Mouse (Mus musculus) liver, embryonic 13.5 days (tissue): ENCODE measurements at regions not wholly inside any gene's neighbourhood (a gene's known extent, or its start where the extent isn't known, plus 50 kb on each side); places are given as distances from the start of the nearest gene placed in this dataset.

Source experiments
- ATAC-seq: fragments of 200-750 bp; cut with Nextera tagmentation; 2 replicates; pipeline ENCODE4 v1.8.0; 2017; ENCODE audit warnings: low read depth, mild to moderate bottlenecking, moderate number of reproducible peaks, moderate library complexity
- DNase-seq: peaks from one replicate; pipeline ENCODE4 v3.0.0; 2022
- H3K27ac ChIP-seq: fragments of 300-500 bp; sonication (generic); 2 replicates; pipeline ENCODE4 v1.5.1; 2015; ENCODE audit warnings: moderate library complexity, mild to moderate bottlenecking, inconsistent platforms
- H3K27me3 ChIP-seq: fragments of 300-500 bp; sonication (generic); 2 replicates; pipeline ENCODE4 v1.6.1; 2015; ENCODE audit warnings: mild to moderate bottlenecking, inconsistent platforms
- H3K36me3 ChIP-seq: fragments of 300-500 bp; sonication (generic); 2 replicates; pipeline ENCODE4 v1.6.1; 2015; ENCODE audit warnings: mild to moderate bottlenecking, inconsistent platforms
- H3K4me1 ChIP-seq: fragments of 300-500 bp; sonication (generic); replicated peaks from 2 replicates; pipeline ENCODE4 v1.6.1; 2015; ENCODE audit warnings: inconsistent platforms
- H3K4me2 ChIP-seq: fragments of 300-500 bp; sonication (generic); 2 replicates; pipeline ENCODE4 v1.6.1; 2015; ENCODE audit warnings: inconsistent platforms, mild to moderate bottlenecking, moderate library complexity
- H3K4me3 ChIP-seq: fragments of 300-500 bp; sonication (generic); replicated peaks from 2 replicates; pipeline ENCODE4 v1.5.1; 2015; ENCODE audit warnings: mild to moderate bottlenecking, inconsistent platforms
- H3K9ac ChIP-seq: fragments of 300-500 bp; sonication (generic); 2 replicates; pipeline ENCODE4 v1.6.1; 2015; ENCODE audit warnings: mild to moderate bottlenecking, inconsistent platforms
- H3K9me3 ChIP-seq: fragments of 300-500 bp; sonication (generic); replicated peaks from 2 replicates; pipeline ENCODE4 v1.6.1; 2016; ENCODE audit warnings: inconsistent platforms
- WGBS: fragments of 180-500 bp; shearing (Covaris S2); methylation state at CpG from one replicate; pipeline ENCODE4 v1.1.7; 2015; ENCODE audit not compliant: insufficient replicate concordance; 5-methylcytosine and 5-hydroxymethylcytosine counted together

- 57% methylated on average over 5 of the region's 5 CpGs for WGBS
- Histone ChIP-seq H3K4me3 (no peak overlapping the region), H3K27ac (no peak overlapping the region), H3K4me1 (no peaks in the 10 kb centered on the region), H3K9ac (no peak overlapping the region), H3K36me3 (no peaks in the 10 kb centered on the region), H3K27me3 (no peaks in the 10 kb centered on the region), H3K4me2 (no peak overlapping the region), H3K9me3 (no peaks in the 10 kb centered on the region)
- ATAC-seq (no peak), DNase-seq (no peak)
Measured at GRCm38 (mm10) chr15:11774717-11775116, 132.4 kb downstream of the Npr3 start.

- no peak for DNase-seq
- ATAC-seq = no peak
- Histone ChIP-seq H3K36me3 (no peaks in the 10 kb centered on the region), H3K9me3 (no peaks in the 10 kb centered on the region), H3K27ac (no peak overlapping the region), H3K4me3 (no peak overlapping the region), H3K27me3 (no peaks in the 10 kb centered on the region), H3K4me1 (no peaks in the 10 kb centered on the region), H3K9ac (no peak overlapping the region), H3K4me2 (no peak overlapping the region)
- WGBS = 61% methylated on average over 1 of the region's 1 CpGs
Measured at GRCm38 (mm10) chr15:11770596-11770995, 136.5 kb downstream of the Npr3 start.

- DNase-seq = no peak
- Histone ChIP-seq H3K4me2 (no peak overlapping the region), H3K4me1 (no peaks in the 10 kb centered on the region), H3K27me3 (no peaks in the 10 kb centered on the region), H3K36me3 (no peaks in the 10 kb centered on the region), H3K4me3 (no peak overlapping the region), H3K9ac (no peak overlapping the region), H3K9me3 (no peaks in the 10 kb centered on the region), H3K27ac (no peak overlapping the region)
- WGBS = 68% methylated on average over 1 of the region's 1 CpGs
- no peak for ATAC-seq
Measured at GRCm38 (mm10) chr15:11757963-11758362, 149.1 kb downstream of the Npr3 start.

DNA sequence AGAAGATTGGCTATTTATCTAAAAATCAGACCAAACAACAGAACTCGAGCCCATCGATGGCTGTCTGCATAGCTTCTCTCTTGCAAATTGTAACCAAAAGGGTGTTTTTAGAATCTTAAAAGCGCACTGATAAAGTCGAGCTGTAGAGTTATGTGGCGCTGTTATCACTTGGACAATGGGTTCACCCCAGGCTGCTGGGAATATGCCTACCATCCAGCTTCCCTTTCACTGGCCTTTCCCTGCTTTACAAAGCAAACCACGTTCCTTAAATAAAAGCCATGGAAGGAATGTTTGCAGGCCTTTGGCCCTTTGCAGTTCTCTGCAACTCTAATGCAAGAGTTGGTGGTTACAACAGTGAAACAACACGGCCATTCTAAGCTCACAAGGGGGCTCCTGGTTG, 150.3 kb downstream of the Npr3 start:
- ATAC-seq (no peak), DNase-seq (no peak)
- 54% methylated on average over 7 of the region's 7 CpGs for WGBS
- Histone ChIP-seq H3K4me2 (no peak overlapping the region), H3K4me1 (no peaks in the 10 kb centered on the region), H3K9me3 (no peaks in the 10 kb centered on the region), H3K27ac (no peak overlapping the region), H3K36me3 (no peaks in the 10 kb centered on the region), H3K27me3 (no peaks in the 10 kb centered on the region), H3K9ac (no peak overlapping the region), H3K4me3 (no peak overlapping the region)

DNA sequence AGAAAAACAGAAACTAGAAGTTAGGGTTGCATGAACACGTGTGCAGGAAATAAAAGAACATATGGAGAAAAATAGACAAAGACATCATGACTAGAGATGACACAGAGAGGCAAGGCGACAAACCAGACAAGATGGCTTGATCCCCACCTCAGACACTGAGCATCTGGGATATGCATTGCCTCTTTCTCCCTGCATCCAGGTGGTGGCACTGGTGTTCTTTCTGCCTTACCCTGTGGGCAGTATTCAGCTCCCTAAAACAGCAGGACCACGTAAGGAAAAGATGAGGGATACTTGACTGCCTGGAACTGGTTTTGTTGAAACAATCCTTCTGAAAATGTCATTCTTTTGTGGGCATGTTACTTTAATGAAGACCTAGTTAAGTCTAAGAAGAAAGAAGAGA, 153.9 kb downstream of the Npr3 start:
- ATAC-seq (no peak), DNase-seq (no peak)
- no peaks in the 10 kb centered on the region for H3K4me1 ChIP-seq
- H3K27me3 ChIP-seq = no peaks in the 10 kb centered on the region
- 21% methylated on average over 3 of the region's 3 CpGs for WGBS
- H3K27ac ChIP-seq = no peak overlapping the region
- H3K4me3 ChIP-seq = no peak overlapping the region
- no peaks in the 10 kb centered on the region for H3K9me3 ChIP-seq
- no peaks in the 10 kb centered on the region for H3K36me3 ChIP-seq
- H3K9ac ChIP-seq = no peak overlapping the region
- H3K4me2 ChIP-seq = no peak overlapping the region

- Histone ChIP-seq H3K36me3 (no peaks in the 10 kb centered on the region), H3K4me2 (no peak overlapping the region), H3K9ac (no peak overlapping the region), H3K9me3 (no peaks in the 10 kb centered on the region), H3K4me3 (no peak overlapping the region), H3K27me3 (no peaks in the 10 kb centered on the region), H3K27ac (no peak overlapping the region), H3K4me1 (no peaks in the 10 kb centered on the region)
- ATAC-seq (no peak), DNase-seq (no peak)
- WGBS = 65% methylated on average over 5 of the region's 5 CpGs
Measured at GRCm38 (mm10) chr15:11750893-11751292, 156.2 kb downstream of the Npr3 start.

DNA sequence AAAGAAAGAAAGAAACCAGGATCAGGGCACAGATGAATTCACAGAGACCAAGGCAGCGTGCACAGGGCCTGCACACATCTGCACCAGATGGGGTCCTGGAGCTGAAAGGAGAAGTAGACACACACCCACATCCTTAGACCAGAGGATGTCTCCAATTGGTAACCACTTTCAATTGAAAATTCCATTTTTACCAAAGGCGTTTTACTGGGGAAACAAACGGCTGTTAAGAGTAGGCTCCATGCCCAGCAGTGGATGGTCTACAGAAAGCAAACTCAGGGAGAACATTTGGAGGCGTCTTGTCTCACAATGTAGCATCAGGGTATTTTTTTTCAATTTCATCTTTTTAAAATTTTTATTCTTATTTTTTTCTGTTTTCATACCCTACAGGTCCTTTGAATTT, 157.6 kb downstream of the Npr3 start:
- no peaks in the 10 kb centered on the region for H3K36me3 ChIP-seq
- no peaks in the 10 kb centered on the region for H3K4me1 ChIP-seq
- no peaks in the 10 kb centered on the region for H3K9me3 ChIP-seq
- 66% methylated on average over 4 of the region's 4 CpGs for WGBS
- DNase-seq (no peak), ATAC-seq (no peak)
- no peak overlapping the region for H3K4me2 ChIP-seq
- H3K4me3 ChIP-seq = no peak overlapping the region
- no peak overlapping the region for H3K27ac ChIP-seq
- no peak overlapping the region for H3K9ac ChIP-seq
- H3K27me3 ChIP-seq = no peaks in the 10 kb centered on the region

DNA sequence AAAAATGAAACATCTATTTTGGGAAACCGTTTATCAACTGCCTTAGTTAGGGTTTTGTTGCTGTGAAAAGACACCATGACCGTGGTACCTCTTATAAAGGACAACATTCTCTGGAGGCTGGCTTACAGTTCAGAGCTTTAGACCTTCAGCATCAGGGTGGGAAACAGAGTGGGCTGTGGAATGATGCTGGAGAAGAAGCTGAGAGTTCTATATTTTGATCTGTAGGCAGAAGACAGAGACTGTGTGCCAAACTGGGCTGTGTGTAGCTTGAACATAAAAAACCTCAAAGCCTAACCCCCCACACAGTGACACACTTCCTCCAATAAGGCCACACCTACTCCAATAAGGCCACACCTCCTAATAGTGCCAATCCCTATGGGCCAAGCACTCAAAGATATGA, 158.8 kb downstream of the Npr3 start:
- 57% methylated on average over 2 of the region's 2 CpGs for WGBS
- no peak for ATAC-seq
- no peaks in the 10 kb centered on the region for H3K9me3 ChIP-seq
- H3K27me3 ChIP-seq = no peaks in the 10 kb centered on the region
- H3K4me2 ChIP-seq = no peak overlapping the region
- no peak overlapping the region for H3K9ac ChIP-seq
- no peak overlapping the region for H3K4me3 ChIP-seq
- no peaks in the 10 kb centered on the region for H3K36me3 ChIP-seq
- no peaks in the 10 kb centered on the region for H3K4me1 ChIP-seq
- no peak overlapping the region for H3K27ac ChIP-seq
- DNase-seq = no peak

DNA sequence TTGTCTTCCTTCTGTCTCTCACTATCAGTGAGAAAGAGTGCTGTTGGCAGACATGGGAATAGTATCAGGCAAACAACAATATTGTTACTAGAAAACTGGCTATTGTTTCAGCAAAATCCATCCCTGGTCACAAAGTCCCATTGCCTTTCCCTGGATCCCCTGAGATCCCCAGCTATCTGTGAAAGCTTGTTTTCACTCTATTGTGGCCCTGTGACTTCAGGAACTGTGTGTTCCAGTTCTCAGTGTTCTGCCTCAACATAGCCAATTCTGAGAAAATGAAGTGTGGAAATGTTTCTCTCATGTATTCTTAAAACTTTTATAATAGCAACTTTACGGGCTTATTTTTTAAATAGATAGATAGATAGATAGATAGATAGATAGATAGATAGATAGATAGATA, 160.3 kb downstream of the Npr3 start:
- H3K27me3 ChIP-seq = no peaks in the 10 kb centered on the region
- H3K9ac ChIP-seq = no peak overlapping the region
- no peaks in the 10 kb centered on the region for H3K36me3 ChIP-seq
- no peak overlapping the region for H3K4me3 ChIP-seq
- WGBS = 87% methylated on average over 1 of the region's 1 CpGs
- ATAC-seq (no peak), DNase-seq (no peak)
- H3K27ac ChIP-seq = no peak overlapping the region
- no peaks in the 10 kb centered on the region for H3K9me3 ChIP-seq
- no peaks in the 10 kb centered on the region for H3K4me1 ChIP-seq
- H3K4me2 ChIP-seq = no peak overlapping the region

GRCm38 (mm10) chr15:11745629-11746372, 161.3 kb downstream of the Npr3 start:
- H3K27me3 ChIP-seq = no peaks in the 10 kb centered on the region
- H3K4me3 ChIP-seq = no peak overlapping the region
- 63% methylated on average over 9 of the region's 9 CpGs for WGBS
- no peaks in the 10 kb centered on the region for H3K4me1 ChIP-seq
- no peak overlapping the region for H3K9ac ChIP-seq
- ATAC-seq = no peak
- 0 out of 2 replicates have a peak overlapping the region, but pooled peaks have one; percentile 14 for H3K27ac ChIP-seq
- no peaks in the 10 kb centered on the region for H3K36me3 ChIP-seq
- H3K9me3 ChIP-seq = no peaks in the 10 kb centered on the region
- no peak for DNase-seq
- H3K4me2 ChIP-seq = no peak overlapping the region

DNA sequence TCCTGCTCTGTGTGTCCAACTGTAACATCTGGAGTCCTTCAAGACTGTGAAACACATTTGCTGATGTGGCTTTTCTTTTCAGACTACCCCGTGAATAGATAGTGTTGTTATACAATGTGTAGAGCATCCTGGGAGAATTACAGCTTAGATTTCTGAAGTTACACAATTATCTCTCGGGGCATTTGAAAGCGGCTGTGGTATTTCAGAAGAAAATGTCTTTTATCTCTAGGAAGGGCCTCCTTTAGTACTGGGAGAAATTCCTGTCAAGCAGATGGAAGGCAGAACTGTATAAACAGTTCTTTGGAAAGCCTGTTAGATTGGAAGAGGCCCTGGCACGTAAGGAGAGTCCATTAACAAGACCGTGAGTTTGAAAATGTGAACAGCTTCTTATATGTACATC, 162.2 kb downstream of the Npr3 start:
- ATAC-seq (no peak), DNase-seq (no peak)
- no peak overlapping the region for H3K4me3 ChIP-seq
- H3K4me2 ChIP-seq = no peak overlapping the region
- WGBS = 65% methylated on average over 5 of the region's 5 CpGs
- H3K27me3 ChIP-seq = no peaks in the 10 kb centered on the region
- H3K9ac ChIP-seq = no peak overlapping the region
- H3K9me3 ChIP-seq = no peaks in the 10 kb centered on the region
- H3K4me1 ChIP-seq = no peaks in the 10 kb centered on the region
- H3K27ac ChIP-seq = no peak overlapping the region
- no peaks in the 10 kb centered on the region for H3K36me3 ChIP-seq

DNA sequence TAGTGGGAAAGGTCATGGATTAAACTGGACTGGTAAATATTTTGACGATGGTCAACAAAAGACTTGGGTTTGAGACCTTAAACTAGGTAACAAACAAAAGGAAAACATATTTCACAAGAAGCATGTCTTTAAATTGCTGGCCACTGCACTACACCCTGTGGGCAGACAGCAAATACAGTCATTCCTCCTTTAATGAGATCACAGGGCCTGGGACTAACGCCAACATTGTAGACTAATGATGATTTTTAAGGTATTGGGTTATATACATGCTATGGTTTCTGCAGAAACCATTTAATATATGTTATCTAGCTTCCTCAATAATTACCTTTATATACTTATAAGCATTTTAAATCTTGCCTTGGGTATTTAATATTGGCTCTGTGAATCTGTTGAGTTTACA, 162.8 kb downstream of the Npr3 start:
- WGBS = 48% methylated on average over 2 of the region's 2 CpGs
- Histone ChIP-seq H3K4me2 (no peak overlapping the region), H3K4me3 (no peak overlapping the region), H3K9me3 (no peaks in the 10 kb centered on the region), H3K9ac (no peak overlapping the region), H3K27me3 (no peaks in the 10 kb centered on the region), H3K27ac (no peak overlapping the region), H3K4me1 (no peaks in the 10 kb centered on the region), H3K36me3 (no peaks in the 10 kb centered on the region)
- ATAC-seq = no peak
- DNase-seq = no peak
